Mouse (Mus musculus) midbrain, postnatal 0 days (tissue): ENCODE results near the gene Pik3r1. TPM values are rescaled to one million over a fixed set of nuclear protein-coding genes. Genes with fewer than 3 reads are reported as not detected.

Experiments
- ATAC-seq: fragments of 200-750 bp; cut with Nextera tagmentation; 2 replicates; pipeline ENCODE4 v1.8.0; 2017; ENCODE audit warnings: moderate number of reproducible peaks, mild to moderate bottlenecking, moderate TSS enrichment, moderate library complexity; ENCODE audit not compliant: low FRiP score
- DNase-seq: peaks from one replicate; pipeline ENCODE4 v3.0.0-alpha.2; 2015; ENCODE audit warnings: low spot score
- H3K27ac ChIP-seq: fragments of 300-500 bp; sonication (generic); 2 replicates; pipeline ENCODE4 v1.5.1; 2014; ENCODE audit warnings: low read depth, mild to moderate bottlenecking, low read length, mixed read lengths
- H3K27me3 ChIP-seq: fragments of 300-500 bp; sonication (generic); 2 replicates; pipeline ENCODE4 v1.6.1; 2014; ENCODE audit warnings: low read length, control low read depth, mixed read lengths; ENCODE audit not compliant: insufficient read depth
- H3K36me3 ChIP-seq: fragments of 300-500 bp; sonication (generic); 2 replicates; pipeline ENCODE4 v1.6.1; 2014; ENCODE audit warnings: low read length, control low read depth, mixed read lengths; ENCODE audit not compliant: insufficient read depth
- H3K4me1 ChIP-seq: fragments of 300-500 bp; sonication (generic); 2 replicates; pipeline ENCODE4 v1.6.1; 2014; ENCODE audit warnings: mild to moderate bottlenecking, control low read depth, antibody characterized with exemption, low read length, mixed read lengths; ENCODE audit not compliant: insufficient read depth
- H3K4me2 ChIP-seq: fragments of 300-500 bp; sonication (generic); 2 replicates; pipeline ENCODE4 v1.6.1; 2014; ENCODE audit warnings: low read depth, mild to moderate bottlenecking, low read length, mixed read lengths; ENCODE audit not compliant: poor library complexity, severe bottlenecking
- H3K4me3 ChIP-seq: fragments of 300-500 bp; sonication (generic); 2 replicates; pipeline ENCODE4 v1.5.1; 2014; ENCODE audit warnings: low read depth, mild to moderate bottlenecking, low read length, moderate library complexity
- H3K9ac ChIP-seq: fragments of 300-500 bp; sonication (generic); replicated peaks from 2 replicates; pipeline ENCODE4 v1.6.1; 2014; ENCODE audit warnings: mild to moderate bottlenecking, low read length, moderate library complexity, mixed read lengths; ENCODE audit not compliant: poor library complexity, severe bottlenecking
- H3K9me3 ChIP-seq: fragments of 300-500 bp; sonication (generic); 2 replicates; pipeline ENCODE4 v1.6.1; 2016; ENCODE audit warnings: low read length, control low read depth
- CTCF ChIP-seq: IDR thresholded peaks from 2 replicates; pipeline ENCODE4 v1.5.1; 2016; ENCODE audit warnings: antibody characterized with exemption, mild to moderate bottlenecking
- WGBS: fragments of 180-500 bp; shearing (Covaris S2); extraction: QIAGEN DNeasy Blood & Tissue Kit; methylation state at CpG from one replicate; pipeline ENCODE4 v1.1.7; 2014; 5-methylcytosine and 5-hydroxymethylcytosine counted together
- polyA plus RNA-seq: library from polyadenylated mRNA; unstranded; fragments of >200 nt; fragmentation: Nextera tagmentation; extraction: Ambion mirVana; gene quantifications from 2 replicates; pipeline ENCODE4 v1.2.1, GENCODE M21; 2015
- total RNA-seq: library from RNA; depleted of rRNA; stranded (reverse); fragments of >200 nt; gene quantifications from 2 replicates; pipeline ENCODE4 v1.2.3, GENCODE M21; 2014

Gene Pik3r1
- total and polyA plus RNA-seq, 2 experiments from 2014 or later: 54.4 to 99.2 TPM

GRCm38 (mm10) chr13:101746012-101746595 is 21.9 kb downstream of the Pik3r1 start:
- DNase-seq (no peak), ATAC-seq (no peak)
- Histone ChIP-seq H3K9me3 (no peaks in the 10 kb centered on the region), H3K36me3 (no peaks in the 10 kb centered on the region), H3K27me3 (no peaks in the 10 kb centered on the region), H3K27ac (no peak overlapping the region), H3K4me3 (no peak overlapping the region), H3K4me2 (no peak overlapping the region), H3K4me1 (no peaks in the 10 kb centered on the region), H3K9ac (no peak overlapping the region)
- no peak for TF ChIP-seq CTCF
- WGBS: 87% methylated on average over 8 of the region's 8 CpGs

GRCm38 (mm10) chr13:101744943-101745342 is 23.1 kb downstream of the Pik3r1 start:
- H3K4me3 ChIP-seq: no peak overlapping the region
- DNase-seq: no peak
- no peak overlapping the region for H3K4me2 ChIP-seq
- no peak overlapping the region for H3K27ac ChIP-seq
- H3K9ac ChIP-seq: no peak overlapping the region
- WGBS: 71% methylated on average over 5 of the region's 5 CpGs
- H3K4me1 ChIP-seq: no peaks in the 10 kb centered on the region
- H3K36me3 ChIP-seq: no peaks in the 10 kb centered on the region
- H3K27me3 ChIP-seq: no peaks in the 10 kb centered on the region
- H3K9me3 ChIP-seq: no peaks in the 10 kb centered on the region
- no peak for TF ChIP-seq CTCF
- no peak for ATAC-seq

GRCm38 (mm10) chr13:101744053-101744452 is 24.0 kb downstream of the Pik3r1 start:
- Histone ChIP-seq H3K27me3 (no peaks in the 10 kb centered on the region), H3K27ac (no peak overlapping the region), H3K4me2 (no peak overlapping the region), H3K4me3 (no peak overlapping the region), H3K36me3 (no peaks in the 10 kb centered on the region), H3K9me3 (no peaks in the 10 kb centered on the region), H3K9ac (no peak overlapping the region), H3K4me1 (no peaks in the 10 kb centered on the region)
- ATAC-seq: no peak
- TF ChIP-seq CTCF: no peak
- no peak for DNase-seq
- WGBS: 78% methylated on average over 2 of the region's 2 CpGs

- no peak overlapping the region for H3K4me2 ChIP-seq
- WGBS: 69% methylated on average over 7 of the region's 8 CpGs
Observed at GRCm38 (mm10) chr13:101743247-101743646, 24.8 kb downstream of the Pik3r1 start.

GRCm38 (mm10) chr13:101742596-101742995 is 25.4 kb downstream of the Pik3r1 start:
- Histone ChIP-seq H3K9ac (no peak overlapping the region), H3K36me3 (no peaks in the 10 kb centered on the region), H3K4me1 (no peaks in the 10 kb centered on the region), H3K27ac (no peak overlapping the region), H3K9me3 (no peaks in the 10 kb centered on the region), H3K27me3 (no peaks in the 10 kb centered on the region), H3K4me3 (no peak overlapping the region), H3K4me2 (no peak overlapping the region)
- no peak for TF ChIP-seq CTCF
- 70% methylated on average over 6 of the region's 6 CpGs for whole genome bisulfite sequencing
- ATAC-seq (no peak), DNase-seq (no peak)

More at GRCm38 (mm10) chr13:101743247-101743646, 24.8 kb downstream of the Pik3r1 start:
- Histone ChIP-seq H3K4me3 (no peak overlapping the region), H3K27ac (no peak overlapping the region), H3K4me1 (no peaks in the 10 kb centered on the region), H3K36me3 (no peaks in the 10 kb centered on the region), H3K9me3 (no peaks in the 10 kb centered on the region), H3K9ac (no peak overlapping the region), H3K27me3 (no peaks in the 10 kb centered on the region)
- no peak for ATAC-seq
- TF ChIP-seq CTCF: no peak
- DNase-seq: no peak

GRCm38 (mm10) chr13:101741530-101742309 is 26.3 kb downstream of the Pik3r1 start:
- Histone ChIP-seq H3K4me2 (no peak overlapping the region), H3K27ac (no peak overlapping the region), H3K9ac (no peak overlapping the region), H3K36me3 (no peaks in the 10 kb centered on the region), H3K4me3 (no peak overlapping the region), H3K4me1 (no peaks in the 10 kb centered on the region), H3K9me3 (no peaks in the 10 kb centered on the region), H3K27me3 (no peaks in the 10 kb centered on the region)
- DNase-seq (no peak), ATAC-seq (no peak)
- TF ChIP-seq CTCF: no peak
- WGBS: 92% methylated on average over 11 of the region's 11 CpGs
